Mouse (Mus musculus) ES-Bruce4 (cell line): Measurements from ENCODE around the gene Eef1akmt3. TPM values are rescaled to one million over a fixed set of nuclear protein-coding genes. Genes with fewer than 3 reads are reported as not detected.

Source experiments
- H3K27ac ChIP-seq: 2 replicates; pipeline ENCODE4 v1.5.1; 2012; ENCODE audit warnings: low read length, inconsistent platforms; ENCODE audit not compliant: insufficient read depth
- H3K27me3 ChIP-seq: 2 replicates; pipeline ENCODE4 v1.6.1; 2012; ENCODE audit warnings: mild to moderate bottlenecking, low read length, inconsistent platforms; ENCODE audit not compliant: control insufficient read depth, poor library complexity, insufficient read depth, severe bottlenecking
- H3K36me3 ChIP-seq: 2 replicates; pipeline ENCODE4 v1.6.1; 2012; ENCODE audit warnings: inconsistent platforms, mild to moderate bottlenecking, low read length, moderate library complexity; ENCODE audit not compliant: control insufficient read depth, poor library complexity, insufficient read depth, severe bottlenecking
- H3K4me1 ChIP-seq: one replicate; pipeline ENCODE4 v1.8.1; 2011; ENCODE audit warnings: low read length; ENCODE audit not compliant: control insufficient read depth, insufficient read depth
- H3K4me3 ChIP-seq: 2 replicates; pipeline ENCODE4 v1.5.1; 2011; ENCODE audit warnings: low read depth, mild to moderate bottlenecking, low read length
- H3K9ac ChIP-seq: 2 replicates; pipeline ENCODE4 v1.6.1; 2012; ENCODE audit warnings: low read depth, mild to moderate bottlenecking, inconsistent platforms; ENCODE audit not compliant: poor library complexity, severe bottlenecking
- H3K9me3 ChIP-seq: replicated peaks from 2 replicates; pipeline ENCODE4 v1.6.1; 2012; ENCODE audit warnings: mild to moderate bottlenecking, low read length, inconsistent platforms; ENCODE audit not compliant: control insufficient read depth, poor library complexity, insufficient read depth, severe bottlenecking
- CTCF ChIP-seq: IDR thresholded peaks from one replicate; pipeline ENCODE4 v1.8.1; 2011; ENCODE audit warnings: low read depth, low read length
- EP300 ChIP-seq: IDR thresholded peaks from 2 replicates; pipeline ENCODE4 v1.6.1; 2011; ENCODE audit warnings: low read depth, low read length; ENCODE audit not compliant: insufficient read depth
- POLR2A ChIP-seq: IDR thresholded peaks from one replicate; pipeline ENCODE4 v1.8.1; 2011; ENCODE audit warnings: low read length; ENCODE audit not compliant: insufficient read depth
- polyA plus RNA-seq: library from polyadenylated mRNA; stranded (reverse); fragments of >200 nt; gene quantifications from 2 replicates; pipeline ENCODE4 v1.2.4, GENCODE M21; 2011; ENCODE audit warnings: low read depth; ENCODE audit not compliant: missing spikeins, insufficient read depth, insufficient read length

Eef1akmt3 gene
- polyA plus RNA-seq, 1 experiment: 0.51 TPM

DNA sequence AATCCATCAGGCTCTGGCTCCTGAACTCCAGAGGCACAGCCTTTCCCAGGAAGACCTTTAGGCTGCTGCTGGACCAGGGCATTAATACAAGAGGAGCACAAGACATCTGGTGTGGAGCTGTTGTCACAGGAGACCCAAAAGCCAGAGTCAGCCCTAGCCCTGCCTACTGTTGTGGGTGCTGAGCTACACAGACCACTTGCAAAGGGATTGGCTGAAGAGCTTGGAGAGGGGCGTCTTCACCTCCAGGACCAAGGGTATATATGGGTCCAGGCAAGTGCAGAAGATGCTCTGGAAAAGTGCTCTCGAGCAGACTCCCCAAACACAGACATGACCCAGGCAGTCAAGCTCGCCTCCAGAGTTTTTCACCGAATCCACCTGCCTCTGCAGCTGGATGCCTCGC is 6.6 kb upstream of the Eef1akmt3 start, which contains the start of gene Cyp27b1:
Gene Cyp27b1 (plus strand): TSS at position 297 of the 400 bp plus-strand sequence.
- Histone ChIP-seq H3K9ac (peak within 1 kb of the TSS; percentile 7), H3K36me3 (0 out of 2 replicates have a peak, but pooled peaks cover 4% of the 10 kb centered on the region), H3K4me1 (no peaks in the 10 kb centered on the region), H3K27me3 (no peaks in the 10 kb centered on the region), H3K27ac (no peak within 1 kb of the TSS), H3K9me3 (no peaks in the 10 kb centered on the region), H3K4me3 (peak within 1 kb of the TSS; percentile 44)
- TF ChIP-seq POLR2A (no peak), EP300 (no peak), CTCF (no peak)

DNA sequence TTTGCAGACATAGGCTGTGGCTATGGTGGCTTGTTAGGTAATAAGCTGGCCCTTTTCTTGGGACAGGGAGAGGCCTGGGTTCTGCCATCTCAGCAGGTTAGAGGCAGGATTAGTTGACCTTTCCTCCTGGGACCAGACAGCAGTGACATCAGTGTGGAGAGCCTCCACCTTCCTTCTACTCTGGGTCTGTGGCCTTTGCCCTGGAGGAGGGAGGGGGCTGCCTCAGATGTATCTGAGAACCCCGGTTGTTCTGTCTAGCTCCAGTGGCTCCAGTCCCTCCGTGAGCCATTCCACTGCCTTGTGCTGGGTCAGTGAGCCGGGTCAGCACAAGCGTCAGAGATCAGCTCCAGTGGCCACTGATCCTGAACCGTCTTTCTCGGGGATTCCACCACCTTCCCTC is 1.9 kb upstream of the Eef1akmt3 start:
- H3K27ac ChIP-seq: no peak overlapping the region
- no peak overlapping the region for H3K4me3 ChIP-seq
- TF ChIP-seq POLR2A: no peak
- no peak for TF ChIP-seq CTCF
- TF ChIP-seq EP300: no peak
- H3K9ac ChIP-seq: no peak overlapping the region
- H3K4me1 ChIP-seq: no peaks in the 10 kb centered on the region
- 0 out of 2 replicates have a peak, but pooled peaks cover 4% of the 10 kb centered on the region for H3K36me3 ChIP-seq
- no peaks in the 10 kb centered on the region for H3K27me3 ChIP-seq
- no peaks in the 10 kb centered on the region for H3K9me3 ChIP-seq

DNA sequence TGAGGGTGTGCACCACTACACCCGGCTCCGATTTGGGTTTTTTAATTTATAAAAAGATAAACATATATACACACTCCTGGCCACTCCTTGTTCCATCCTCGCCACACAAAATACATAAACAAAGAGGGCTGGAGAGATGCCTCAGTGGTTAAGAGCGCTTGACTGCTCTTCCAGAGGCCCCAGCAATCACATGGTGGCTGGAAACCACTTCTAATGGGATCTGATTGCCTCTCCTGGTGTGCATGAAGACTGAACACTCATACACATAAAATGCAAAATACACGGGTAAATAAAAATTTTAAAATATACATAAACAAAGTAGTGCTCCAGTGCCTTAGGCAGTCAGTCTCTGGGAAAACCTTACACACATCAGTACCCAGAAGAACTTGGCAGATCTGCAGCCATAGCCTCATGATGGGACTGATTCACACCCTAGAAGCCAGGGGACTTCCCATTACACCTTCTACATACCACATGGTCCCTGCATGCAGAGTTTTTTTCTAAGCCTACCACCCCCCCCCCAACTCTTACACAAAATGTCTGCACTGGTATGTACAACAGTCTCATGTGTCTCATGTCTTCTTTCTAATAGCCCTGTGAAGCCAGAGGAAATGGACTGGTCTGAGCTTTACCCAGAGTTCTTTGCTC is 1.3 kb upstream of the Eef1akmt3 start:
- TF ChIP-seq CTCF (no peak), EP300 (no peak), POLR2A (no peak)
- no peaks in the 10 kb centered on the region for H3K27me3 ChIP-seq
- peak overlapping the region; percentile 75 for H3K9ac ChIP-seq
- no peaks in the 10 kb centered on the region for H3K4me1 ChIP-seq
- 0 out of 2 replicates have a peak, but pooled peaks cover 4% of the 10 kb centered on the region for H3K36me3 ChIP-seq
- H3K9me3 ChIP-seq: no peaks in the 10 kb centered on the region
- H3K4me3 ChIP-seq: peak overlapping the region; percentile 80
- H3K27ac ChIP-seq: no peak overlapping the region

- Histone ChIP-seq H3K36me3 (0 out of 2 replicates have a peak, but pooled peaks cover 4% of the 10 kb centered on the region), H3K9ac (peak overlapping the region; percentile 75), H3K4me3 (peak overlapping the region; percentile 80), H3K9me3 (no peaks in the 10 kb centered on the region), H3K27ac (no peak overlapping the region), H3K4me1 (no peaks in the 10 kb centered on the region), H3K27me3 (no peaks in the 10 kb centered on the region)
- TF ChIP-seq EP300: 0 out of 2 replicates have a peak, but pooled peaks have one; percentile 49
- no peak for TF ChIP-seq CTCF
- peak; percentile 9 for TF ChIP-seq POLR2A
These were observed 543 bp upstream of the Eef1akmt3 start for GRCm38 (mm10) chr10:127041774-127042338.

DNA sequence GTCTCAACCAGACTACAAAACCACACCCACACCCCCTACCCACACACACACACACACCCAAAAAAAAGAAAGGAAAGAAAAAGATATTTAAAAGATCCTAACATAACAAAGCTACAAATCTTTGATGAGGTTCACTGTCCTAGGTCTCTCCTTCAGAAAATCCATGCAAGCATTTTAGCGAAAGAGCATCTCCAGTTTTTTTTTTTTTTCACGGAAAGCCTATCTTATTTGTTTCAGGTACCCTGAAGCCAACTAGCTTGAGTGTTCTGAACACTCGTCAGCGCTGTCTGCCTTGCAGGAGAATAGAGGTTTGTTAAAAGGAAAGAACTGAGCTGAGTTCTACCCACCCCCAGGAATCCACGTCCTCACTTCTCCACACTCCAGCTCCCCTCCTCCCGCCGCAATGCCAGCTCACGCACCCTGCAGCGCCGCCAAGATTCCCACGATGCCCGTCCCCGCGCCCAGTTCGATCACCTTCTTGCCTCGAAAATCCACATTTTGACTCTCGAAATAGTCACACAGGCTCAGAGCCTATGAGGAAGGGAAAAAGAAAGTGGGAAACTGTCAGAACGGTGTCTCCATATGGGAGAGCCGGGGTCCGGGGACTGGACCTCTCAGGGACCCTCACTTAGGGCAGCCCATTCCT is 621 bp downstream of the Eef1akmt3 start:
- H3K4me1 ChIP-seq: no peaks in the 10 kb centered on the region
- H3K36me3 ChIP-seq: 0 out of 2 replicates have a peak, but pooled peaks cover 4% of the 10 kb centered on the region
- no peaks in the 10 kb centered on the region for H3K27me3 ChIP-seq
- no peak overlapping the region for H3K27ac ChIP-seq
- H3K9me3 ChIP-seq: no peaks in the 10 kb centered on the region
- peak overlapping the region; percentile 75 for H3K9ac ChIP-seq
- no peak for TF ChIP-seq CTCF
- no peak for TF ChIP-seq POLR2A
- TF ChIP-seq EP300: no peak
- H3K4me3 ChIP-seq: peak overlapping the region; percentile 80

- Histone ChIP-seq H3K9me3 (no peaks in the 10 kb centered on the region), H3K4me3 (no peak overlapping the region), H3K27ac (no peak overlapping the region), H3K36me3 (no peaks in the 10 kb centered on the region), H3K4me1 (no peaks in the 10 kb centered on the region), H3K9ac (no peak overlapping the region), H3K27me3 (no peaks in the 10 kb centered on the region)
- TF ChIP-seq CTCF (no peak), POLR2A (no peak), EP300 (no peak)
These were observed 3.7 kb downstream of the Eef1akmt3 start for GRCm38 (mm10) chr10:127037641-127038040.
